Mouse (Mus musculus): ENCODE data around the gene B020004J07Rik.
"Not testable (repeated sequence)": the region's sequence is repeated elsewhere in the genome, so short reads cannot be mapped to it uniquely, and the experiment has no call there.

B020004J07Rik gene

DNA sequence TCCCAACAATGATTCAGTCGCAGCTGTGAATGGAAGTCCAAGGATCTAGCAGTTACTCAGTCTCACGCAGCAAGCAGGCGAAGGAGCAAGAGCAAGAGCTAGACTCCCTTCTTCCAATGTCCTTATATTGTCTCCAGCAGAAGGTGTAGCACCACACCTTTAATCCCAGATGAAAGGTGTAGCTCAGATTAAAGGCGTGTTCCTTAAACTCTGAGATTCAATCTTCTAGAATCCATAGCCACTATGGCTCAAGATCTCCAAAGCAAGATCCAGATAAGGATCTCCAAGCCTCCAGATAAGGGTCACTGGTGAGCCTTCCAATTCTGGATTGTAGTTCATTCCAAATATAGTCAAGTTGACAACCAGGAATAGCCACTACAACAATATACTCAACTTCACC, at the start of gene B020004J07Rik:
B020004J07Rik (minus strand) TSS at position 101 of the 400 bp plus-strand sequence.
- not testable (repeated sequence) for DNase-seq

DNA sequence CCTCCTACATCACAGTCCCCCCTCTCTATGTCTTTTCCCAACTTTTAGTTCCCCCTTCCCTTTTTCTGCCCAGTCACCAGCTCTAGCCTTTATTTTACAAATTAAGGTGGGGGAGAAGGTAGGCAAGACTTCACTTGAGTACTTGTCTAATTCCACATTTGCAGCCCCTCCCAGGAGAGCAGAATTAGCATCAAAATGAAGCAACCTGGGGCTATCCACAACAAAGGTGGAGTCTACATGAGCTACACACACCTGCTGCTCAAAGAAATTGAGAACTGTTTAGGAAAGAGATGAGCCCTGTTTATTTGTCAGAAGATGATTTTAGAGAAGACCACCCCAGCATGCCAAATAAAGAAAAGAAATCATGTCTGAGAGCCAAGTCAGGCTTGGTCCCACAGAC, 45.6 kb upstream of the B020004J07Rik start:
- DNase-seq = no peak

DNA sequence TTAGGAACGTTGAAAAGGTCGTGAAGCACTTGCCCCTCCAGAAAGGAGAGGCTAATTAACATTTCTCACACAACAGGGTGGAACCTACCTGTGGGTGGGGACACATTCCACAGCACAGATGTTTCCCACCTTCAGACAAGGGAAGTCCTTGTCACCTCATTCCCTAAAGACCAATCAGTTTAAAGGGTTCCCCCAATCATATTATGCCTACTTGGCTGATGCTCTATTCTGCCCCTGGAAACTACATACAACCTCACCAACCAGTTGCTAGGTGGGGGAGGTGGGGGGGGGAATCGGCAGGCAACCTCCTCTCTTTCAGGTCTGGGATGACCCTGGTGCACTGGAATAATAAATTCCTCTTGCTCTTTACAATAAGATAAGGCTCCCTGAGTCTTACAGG, 39.8 kb upstream of the B020004J07Rik start:
- DNase-seq = no peak

DNA sequence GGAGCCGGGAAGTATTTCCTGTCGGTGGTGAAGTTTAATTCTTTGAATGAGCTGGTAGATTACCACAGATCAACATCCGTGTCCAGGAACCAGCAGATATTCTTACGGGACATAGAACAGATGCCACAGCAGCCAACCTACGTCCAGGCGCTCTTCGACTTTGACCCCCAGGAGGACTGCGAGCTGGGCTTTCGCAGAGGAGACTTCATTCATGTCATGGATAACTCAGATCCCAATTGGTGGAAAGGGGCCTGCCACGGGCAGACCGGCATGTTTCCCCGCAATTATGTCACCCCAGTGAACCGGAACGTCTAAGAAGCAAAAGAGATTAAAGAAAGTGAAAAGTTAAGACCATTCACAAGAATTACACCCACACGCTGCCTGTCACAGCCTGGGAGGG, 31.9 kb upstream of the B020004J07Rik start:
- DNase-seq = not testable (repeated sequence)

DNA sequence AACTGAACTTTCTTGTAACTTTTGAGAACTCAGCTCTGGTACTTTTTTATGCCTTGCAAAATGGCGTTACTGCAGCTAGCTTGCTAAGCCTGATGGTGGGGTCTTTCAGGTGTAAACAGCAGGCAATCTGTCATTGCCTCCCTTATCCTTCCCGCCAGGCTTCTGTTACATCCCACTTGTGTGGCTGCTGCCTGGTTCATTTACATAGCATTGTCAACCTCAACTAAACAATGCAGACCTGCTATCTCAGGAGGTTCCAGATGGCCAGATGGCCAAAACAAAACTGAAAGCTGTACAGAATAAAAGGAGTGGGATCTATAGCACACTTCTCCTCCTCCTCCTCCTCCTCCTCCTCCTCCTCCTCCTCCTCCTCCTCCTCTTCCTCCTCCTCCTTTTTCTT, 28.2 kb upstream of the B020004J07Rik start:
- DNase-seq = not testable (repeated sequence)

DNA sequence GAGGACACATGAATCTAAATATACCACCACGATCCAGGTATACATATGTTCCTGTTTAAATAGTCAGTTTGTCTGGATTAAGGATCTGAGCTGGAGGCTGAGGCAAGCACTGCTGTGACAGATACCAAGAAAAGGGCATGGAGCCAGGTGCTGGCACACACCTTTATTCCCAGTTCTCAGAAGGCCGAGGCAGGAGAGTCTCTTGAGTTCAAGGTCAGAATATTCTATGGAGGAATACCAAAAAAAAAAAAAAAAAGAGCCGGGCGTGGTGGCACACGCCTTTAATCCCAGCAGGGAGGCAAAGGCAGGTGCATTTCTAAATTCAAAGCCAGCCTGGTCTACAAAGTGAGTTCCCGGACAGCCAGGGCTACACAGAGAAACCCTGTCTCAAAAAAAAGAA, 18.5 kb upstream of the B020004J07Rik start:
- no peak for DNase-seq

DNA sequence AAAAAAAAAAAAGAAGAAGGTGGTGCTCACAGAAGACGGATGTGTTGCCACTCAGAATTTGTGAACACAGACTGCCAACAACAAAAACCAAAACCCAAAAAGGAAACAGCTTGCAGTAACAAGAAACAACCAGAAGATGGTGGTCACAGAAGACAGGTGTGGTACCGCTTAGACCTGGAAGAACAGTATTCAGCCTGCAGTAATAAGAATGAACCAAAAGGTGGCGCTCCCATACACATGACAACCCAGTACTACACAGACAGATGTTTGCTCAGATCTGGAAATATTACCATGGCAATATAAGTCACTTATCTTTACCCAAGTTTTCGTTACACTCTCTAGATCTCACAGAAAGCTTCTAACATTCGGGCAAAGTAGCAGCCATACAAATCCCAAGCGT, 17.1 kb upstream of the B020004J07Rik start:
- DNase-seq = no peak

DNA sequence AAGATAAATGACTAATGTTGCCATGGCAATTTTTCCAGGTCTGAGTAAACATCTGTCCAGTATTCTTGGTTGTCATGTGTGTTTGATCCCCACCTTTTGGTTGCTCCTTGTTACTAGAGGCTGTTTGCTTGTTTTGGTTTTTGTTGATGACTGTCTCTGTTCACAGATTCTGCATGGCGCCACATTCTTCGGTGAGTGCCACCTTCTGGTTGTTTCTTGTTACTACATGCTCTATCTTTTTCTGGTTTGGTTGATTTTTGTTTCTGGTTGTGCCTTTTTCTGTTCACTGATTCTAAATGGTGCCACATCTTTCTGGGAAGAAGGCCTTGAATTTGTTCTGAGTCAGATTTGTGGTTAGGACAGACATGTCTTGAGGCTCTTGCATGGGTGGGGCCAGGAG, 7.1 kb upstream of the B020004J07Rik start:
- DNase-seq = no peak
